Mouse (Mus musculus) liver, adult 2 months (tissue): Measurements from ENCODE around the gene Dolpp1. TPM values are rescaled to one million over a fixed set of nuclear protein-coding genes. Genes with fewer than 3 reads are reported as not detected.

Source experiments
- DNase-seq: peaks from one replicate; pipeline ENCODE4 v3.0.0-alpha.2; 2011; ENCODE audit warnings: low read depth, low spot score; ENCODE audit errors: extremely low read depth
- H3K27ac ChIP-seq: fragments of 200-500 bp; replicated peaks from 2 replicates; pipeline ENCODE4 v1.5.1; 2012; ENCODE audit warnings: low read depth, mild to moderate bottlenecking, control low read depth, inconsistent platforms, low read length; ENCODE audit not compliant: insufficient read depth
- H3K27me3 ChIP-seq: fragments of 200-500 bp; 2 replicates; pipeline ENCODE4 v1.6.1; 2012; ENCODE audit warnings: mild to moderate bottlenecking, moderate library complexity, low read length, inconsistent platforms; ENCODE audit not compliant: control insufficient read depth, insufficient read depth
- H3K36me3 ChIP-seq: fragments of 200-500 bp; 2 replicates; pipeline ENCODE4 v1.6.1; 2012; ENCODE audit warnings: low read length, inconsistent platforms; ENCODE audit not compliant: control insufficient read depth, insufficient read depth
- H3K4me1 ChIP-seq: fragments of 200-500 bp; 2 replicates; pipeline ENCODE4 v1.6.1; 2011; ENCODE audit warnings: low read length; ENCODE audit not compliant: control insufficient read depth, insufficient read depth
- H3K4me3 ChIP-seq: fragments of 200-500 bp; 2 replicates; pipeline ENCODE4 v1.5.1; 2011; ENCODE audit warnings: low read depth, mild to moderate bottlenecking, control low read depth, low read length, moderate library complexity; ENCODE audit not compliant: insufficient read depth
- H3K79me2 ChIP-seq: fragments of 200-500 bp; 2 replicates; pipeline ENCODE4 v1.6.1; 2012; ENCODE audit warnings: inconsistent platforms, mild to moderate bottlenecking, low read length, moderate library complexity; ENCODE audit not compliant: control insufficient read depth, insufficient read depth
- H3K9ac ChIP-seq: fragments of 200-500 bp; 2 replicates; pipeline ENCODE4 v1.6.1; 2012; ENCODE audit warnings: low read depth, mild to moderate bottlenecking, control low read depth, inconsistent platforms, low read length
- CTCF ChIP-seq: fragments of 200-500 bp; IDR thresholded peaks from 2 replicates; pipeline ENCODE4 v1.5.1; 2011; ENCODE audit warnings: low read depth, low read length, control low read depth
- POLR2A ChIP-seq: fragments of 200-500 bp; IDR thresholded peaks from 2 replicates; pipeline ENCODE4 v1.6.1; 2011; ENCODE audit warnings: low read length, control low read depth; ENCODE audit not compliant: insufficient read depth; ENCODE audit errors: extremely low read depth
- WGBS: fragments of 180-500 bp; shearing (Covaris S2); methylation state at CpG from one replicate; pipeline ENCODE4 v1.1.7; 2018; 5-methylcytosine and 5-hydroxymethylcytosine counted together
- polyA plus RNA-seq: library from polyadenylated mRNA; depleted of rRNA; stranded (reverse); fragments of >200 nt; gene quantifications from 2 replicates; pipeline ENCODE4 v1.2.3, GENCODE M21; 2012
- total RNA-seq: library from RNA; depleted of rRNA; stranded (reverse); fragments of >200 nt; gene quantifications from 2 replicates; pipeline ENCODE4 v1.2.3, GENCODE M21; 2014

Gene Dolpp1
- total and polyA plus RNA-seq, 2 experiments, result 8.9 to 44.8 TPM

- H3K4me3 ChIP-seq, result no peak overlapping the region
- H3K79me2 ChIP-seq, result no peaks in the 10 kb centered on the region
- no peaks in the 10 kb centered on the region for H3K27me3 ChIP-seq
- H3K27ac ChIP-seq, result no peak overlapping the region
- H3K9ac ChIP-seq, result no peak overlapping the region
- no peak for DNase-seq
- WGBS, result 32% methylated on average over 1 of the region's 1 CpGs
- H3K4me1 ChIP-seq, result no peaks in the 10 kb centered on the region
- TF ChIP-seq POLR2A (no peak), CTCF (no peak)
- H3K36me3 ChIP-seq, result peaks cover 3% of the 10 kb centered on the region; the same call in 1 of the 2 replicates
Observed at GRCm38 (mm10) chr2:30401581-30401980, 9.5 kb downstream of the Dolpp1 start.

GRCm38 (mm10) chr2:30402351-30402826 lies 10.3 kb downstream of the Dolpp1 start:
- no peaks in the 10 kb centered on the region for H3K79me2 ChIP-seq
- no peak for TF ChIP-seq CTCF
- no peak for TF ChIP-seq POLR2A
- H3K36me3 ChIP-seq, result peaks cover 3% of the 10 kb centered on the region; the same call in 1 of the 2 replicates
- WGBS, result 82% methylated on average over 9 of the region's 9 CpGs
- no peak for DNase-seq
- H3K4me1 ChIP-seq, result no peaks in the 10 kb centered on the region
- no peak overlapping the region for H3K9ac ChIP-seq
- H3K4me3 ChIP-seq, result no peak overlapping the region
- no peaks in the 10 kb centered on the region for H3K27me3 ChIP-seq
- no peak overlapping the region for H3K27ac ChIP-seq

- DNase-seq, result no peak
- H3K36me3 ChIP-seq, result peaks cover 3% of the 10 kb centered on the region; the same call in 1 of the 2 replicates
- TF ChIP-seq POLR2A (no peak), CTCF (no peak)
- 77% methylated on average over 2 of the region's 2 CpGs for WGBS
- no peak overlapping the region for H3K27ac ChIP-seq
- H3K79me2 ChIP-seq, result no peaks in the 10 kb centered on the region
- no peaks in the 10 kb centered on the region for H3K4me1 ChIP-seq
- no peaks in the 10 kb centered on the region for H3K27me3 ChIP-seq
- no peak overlapping the region for H3K9ac ChIP-seq
- H3K4me3 ChIP-seq, result no peak overlapping the region
Observed at GRCm38 (mm10) chr2:30402843-30403242, 10.8 kb downstream of the Dolpp1 start.

GRCm38 (mm10) chr2:30403870-30404269 lies 11.8 kb downstream of the Dolpp1 start:
- TF ChIP-seq POLR2A (no peak), CTCF (no peak)
- 100% methylated on average over 1 of the region's 1 CpGs for WGBS
- no peak overlapping the region for H3K9ac ChIP-seq
- peaks cover 8% of the 10 kb centered on the region for H3K36me3 ChIP-seq
- H3K27me3 ChIP-seq, result no peaks in the 10 kb centered on the region
- no peak overlapping the region for H3K27ac ChIP-seq
- no peak for DNase-seq
- no peaks in the 10 kb centered on the region for H3K79me2 ChIP-seq
- peaks cover 2% of the 10 kb centered on the region; the same call in 1 of the 2 replicates for H3K4me1 ChIP-seq
- no peak overlapping the region for H3K4me3 ChIP-seq

- Histone ChIP-seq H3K79me2 (no peaks in the 10 kb centered on the region), H3K9ac (no peak overlapping the region), H3K27ac (no peak overlapping the region), H3K4me1 (peaks cover 15% of the 10 kb centered on the region), H3K36me3 (peaks cover 8% of the 10 kb centered on the region), H3K27me3 (no peaks in the 10 kb centered on the region), H3K4me3 (no peak overlapping the region)
- TF ChIP-seq POLR2A (no peak), CTCF (no peak)
- no peak for DNase-seq
- 79% methylated on average over 2 of the region's 2 CpGs for WGBS
Observed at GRCm38 (mm10) chr2:30407221-30407620, 15.2 kb downstream of the Dolpp1 start.

GRCm38 (mm10) chr2:30407778-30408177 lies 15.7 kb downstream of the Dolpp1 start:
- WGBS, result 93% methylated on average over 10 of the region's 10 CpGs
- peaks cover 18% of the 10 kb centered on the region for H3K4me1 ChIP-seq
- no peak overlapping the region for H3K4me3 ChIP-seq
- H3K9ac ChIP-seq, result no peak overlapping the region
- no peak for DNase-seq
- H3K27me3 ChIP-seq, result no peaks in the 10 kb centered on the region
- H3K27ac ChIP-seq, result no peak overlapping the region
- TF ChIP-seq CTCF, result no peak
- TF ChIP-seq POLR2A, result no peak
- peaks cover 8% of the 10 kb centered on the region for H3K36me3 ChIP-seq
- H3K79me2 ChIP-seq, result peaks cover 3% of the 10 kb centered on the region; the same call in 1 of the 2 replicates
